Mouse (Mus musculus) mouse embryonic stem cell (cell line): ENCODE data around the gene Ncoa3.

Experiments
- in situ Hi-C, 2 experiments: fragments of 300-500 bp; cut with MboI; formaldehyde crosslinking; loops; 1 replicate in 1 of 2; 3 replicates in 1 of 2; pipeline ENCODE4 v1.14.3; 2019 to 2020; ENCODE audit warnings: low sequenced_read_pairs in 2 of 2, low pct_unique_long_range_greater_than_20kb in 1 of 2, mixed read lengths in 1 of 2; ENCODE audit not compliant: unreplicated experiment in 1 of 2

Gene Ncoa3

GRCm38 (mm10) chr2:166021642-166022041 is 29.2 kb downstream of the Ncoa3 start:
- in situ Hi-C loops = no loop called here

GRCm38 (mm10) chr2:166022327-166022726 is 29.9 kb downstream of the Ncoa3 start:
- in situ Hi-C loops = no loop called here

DNA sequence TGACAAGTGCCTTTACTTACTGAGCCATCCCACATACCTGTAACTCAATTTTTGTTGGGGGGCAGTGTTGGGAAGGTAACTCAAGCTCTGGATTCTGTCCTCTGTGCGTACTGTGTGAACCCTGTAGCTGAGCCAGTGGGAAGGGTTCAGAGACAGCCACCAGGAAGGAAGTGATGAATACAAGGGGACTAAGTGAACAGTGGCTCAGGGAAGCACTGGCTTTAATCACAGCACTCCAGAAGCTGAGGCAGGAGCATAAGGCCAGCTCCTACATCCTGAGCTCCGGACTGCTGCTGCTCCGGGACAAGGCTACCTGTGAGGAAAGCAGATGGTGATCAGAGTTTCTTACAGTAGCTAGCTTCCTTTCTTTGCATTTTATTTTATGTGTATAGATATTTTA is 31.6 kb downstream of the Ncoa3 start:
- in situ Hi-C loops = no loop called here

DNA sequence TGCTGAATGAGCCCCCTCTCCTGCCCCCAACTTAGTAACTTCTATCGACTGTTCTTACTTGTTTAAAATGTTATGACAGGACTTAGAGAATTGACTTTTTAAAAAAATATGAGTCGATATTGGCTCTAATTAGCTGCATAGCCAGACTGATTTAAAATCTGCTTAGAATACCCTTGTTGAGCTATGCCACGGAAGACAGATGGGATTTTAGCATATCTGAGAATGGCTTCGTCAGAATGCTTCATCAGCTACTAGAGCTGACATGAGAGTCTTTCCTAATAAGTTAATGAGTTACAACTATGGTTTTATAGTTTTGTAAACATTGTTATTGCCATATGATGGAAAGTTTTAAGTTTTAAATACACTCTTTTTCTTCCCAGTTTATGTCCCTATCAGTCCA is 32.2 kb downstream of the Ncoa3 start:
- in situ Hi-C loops = loop anchor here in 1 of 2 experiments (25.0 kb wide), 1 partner anchor 237 kb away; no protein-coding TSS in a partner anchor

GRCm38 (mm10) chr2:166025943-166026342 is 33.5 kb downstream of the Ncoa3 start:
- in situ Hi-C loops = loop anchor here in 1 of 2 experiments (25.0 kb wide), 1 partner anchor 239 kb away; no protein-coding TSS in a partner anchor

DNA sequence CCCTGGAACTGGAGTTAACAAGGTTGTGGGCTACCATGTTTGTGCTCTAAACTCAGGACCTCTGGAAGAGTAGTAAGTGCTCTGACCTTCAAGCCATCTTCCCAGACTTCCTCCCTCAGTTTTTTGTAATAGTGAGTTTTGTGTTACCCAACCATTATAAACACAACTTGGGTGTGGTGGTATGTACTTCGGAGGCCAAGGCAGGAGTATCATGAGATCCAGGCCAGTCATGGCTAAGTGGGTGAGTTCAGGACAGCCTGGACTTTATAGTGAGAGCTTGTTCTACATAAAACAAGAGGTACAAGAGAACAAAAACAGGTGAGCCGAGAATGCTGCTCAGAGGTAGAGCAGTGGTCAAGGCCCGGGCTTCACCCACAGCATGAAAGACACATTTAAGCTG is 35.4 kb downstream of the Ncoa3 start:
- in situ Hi-C loops = loop anchor here in 1 of 2 experiments (25.0 kb wide), 1 partner anchor 241 kb away; no protein-coding TSS in a partner anchor

DNA sequence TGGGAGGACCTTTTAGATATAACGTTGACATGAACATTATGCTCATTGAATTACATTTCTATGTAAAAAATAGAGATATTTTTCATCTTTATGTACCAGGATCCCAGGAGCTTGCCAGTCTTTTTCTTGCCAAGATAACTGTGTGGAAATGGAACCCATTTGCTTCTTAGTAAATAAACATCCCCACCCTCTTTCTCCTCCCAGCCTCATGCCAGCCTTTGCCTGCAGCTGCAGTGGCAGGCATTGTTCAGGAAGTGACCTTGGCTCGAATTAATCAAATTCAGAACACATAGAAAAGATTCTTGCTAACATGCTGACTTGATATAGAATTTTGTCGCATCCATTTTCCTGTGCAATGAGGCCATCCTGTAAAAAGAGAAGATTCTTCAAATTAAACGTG is 36.8 kb downstream of the Ncoa3 start:
- in situ Hi-C loops = loop anchor here in 1 of 2 experiments (25.0 kb wide), 1 partner anchor 242 kb away; no protein-coding TSS in a partner anchor

DNA sequence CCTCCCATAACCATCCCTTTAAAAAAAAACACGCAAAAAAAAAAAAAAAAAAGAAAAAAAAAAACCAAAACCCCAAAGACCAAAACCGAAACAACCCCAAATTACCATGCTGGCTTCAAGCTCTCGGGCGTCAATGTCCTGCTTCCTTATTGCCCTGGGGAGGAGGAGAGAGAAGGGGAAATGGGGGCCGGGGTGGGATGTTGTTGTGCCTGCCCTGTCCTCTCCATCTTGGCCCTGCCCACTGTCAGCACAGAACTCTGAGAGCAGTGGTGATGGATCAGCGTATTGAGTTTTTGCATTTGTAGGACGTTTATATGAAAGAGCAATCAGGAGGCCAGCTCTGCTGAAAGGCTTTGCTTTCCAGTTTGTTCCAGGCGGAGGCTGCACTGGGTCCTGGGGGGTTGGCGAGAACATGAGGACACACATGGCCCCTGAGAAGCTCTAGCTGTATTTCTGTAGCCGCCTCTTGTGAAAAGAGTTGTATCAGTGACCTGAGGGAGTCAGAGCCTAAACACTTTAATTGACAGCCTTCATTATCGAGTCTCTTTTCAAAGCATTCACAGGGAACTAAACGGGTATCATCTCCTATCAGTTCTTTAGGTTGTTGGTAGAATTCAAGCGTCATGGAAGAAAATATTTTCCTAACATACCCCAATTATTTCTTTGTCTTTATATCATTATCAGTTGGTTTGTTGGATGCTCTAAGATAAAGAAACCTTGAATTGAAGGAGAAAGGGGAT is 38.0 kb downstream of the Ncoa3 start:
- in situ Hi-C loops = loop anchor here in 1 of 2 experiments (25.0 kb wide), 1 partner anchor 243 kb away; no protein-coding TSS in a partner anchor

DNA sequence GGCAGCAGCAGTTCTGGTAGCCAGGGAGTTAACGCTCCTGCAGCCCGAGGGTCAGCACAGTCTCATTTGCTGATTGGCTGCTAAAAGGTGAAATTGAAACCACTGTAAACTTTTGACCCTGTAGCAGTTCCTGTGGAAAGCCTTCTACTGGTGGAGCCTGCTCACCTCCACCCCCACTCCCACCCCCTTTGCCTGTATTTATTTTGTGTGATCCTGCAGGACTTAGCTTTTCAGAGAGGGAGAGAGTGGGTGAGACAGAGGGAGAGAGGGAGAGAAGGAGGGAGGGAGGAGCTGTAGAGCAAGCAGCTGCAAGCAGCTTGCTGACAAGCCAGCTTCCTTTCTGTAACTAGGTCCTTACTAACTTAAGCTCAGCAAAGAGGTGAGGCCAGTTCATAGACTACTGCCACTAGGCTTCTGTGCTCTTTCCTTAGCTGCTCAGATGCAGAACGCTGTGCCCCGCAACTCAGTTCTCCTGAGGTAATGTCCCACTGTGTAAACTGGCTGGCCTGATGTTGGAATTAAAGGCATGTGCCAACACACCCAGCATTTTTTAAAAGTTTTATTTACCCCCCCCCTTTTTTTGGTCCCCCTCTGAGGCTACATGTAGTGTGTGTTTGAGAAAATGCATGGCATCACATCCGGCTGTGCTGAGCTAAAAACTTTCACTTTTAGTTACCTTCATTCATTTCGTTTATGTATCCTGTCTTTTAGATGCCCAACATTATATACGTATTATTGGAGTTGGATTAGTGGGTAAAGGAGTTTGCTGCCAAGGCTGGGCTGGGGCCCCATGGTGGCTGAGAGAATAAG is 38.9 kb downstream of the Ncoa3 start:
- in situ Hi-C loops = loop anchor here in 1 of 2 experiments (25.0 kb wide), 1 partner anchor 244 kb away; no protein-coding TSS in a partner anchor

- in situ Hi-C loops = loop anchor here in 1 of 2 experiments (25.0 kb wide), 1 partner anchor 245 kb away; no protein-coding TSS in a partner anchor
These were observed 40.2 kb downstream of the Ncoa3 start for GRCm38 (mm10) chr2:166032628-166033027.

DNA sequence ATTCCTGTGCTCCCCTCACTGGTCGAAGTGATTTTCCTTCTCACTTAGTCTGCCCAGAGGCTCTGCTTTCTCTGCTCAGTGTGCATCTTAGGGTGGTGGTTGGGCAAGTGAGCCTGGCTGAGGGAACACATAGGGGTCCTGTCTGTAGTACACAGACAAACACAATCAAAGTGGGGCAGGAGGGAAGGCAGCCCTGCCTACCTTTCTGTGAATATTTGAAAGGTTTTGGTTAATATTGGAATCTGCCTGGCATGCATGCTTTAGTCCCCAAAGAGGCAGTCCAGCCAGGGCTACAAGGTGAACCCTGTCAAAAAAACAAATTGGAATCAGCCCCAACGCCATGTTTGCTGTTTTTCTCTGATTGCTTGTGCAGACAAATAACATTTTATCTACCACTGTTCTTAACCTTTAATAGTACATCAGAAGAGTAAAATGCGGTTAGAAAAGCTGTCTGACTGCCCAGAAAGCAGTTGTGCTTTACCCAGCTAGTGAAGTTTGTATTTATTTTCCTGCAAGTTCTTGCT is 42.6 kb downstream of the Ncoa3 start:
- in situ Hi-C loops = loop anchor here in 1 of 2 experiments (25.0 kb wide), 1 partner anchor 248 kb away; no protein-coding TSS in a partner anchor

GRCm38 (mm10) chr2:166035725-166036124 is 43.3 kb downstream of the Ncoa3 start:
- in situ Hi-C loops = loop anchor here in 1 of 2 experiments (25.0 kb wide), 1 partner anchor 248 kb away; no protein-coding TSS in a partner anchor

DNA sequence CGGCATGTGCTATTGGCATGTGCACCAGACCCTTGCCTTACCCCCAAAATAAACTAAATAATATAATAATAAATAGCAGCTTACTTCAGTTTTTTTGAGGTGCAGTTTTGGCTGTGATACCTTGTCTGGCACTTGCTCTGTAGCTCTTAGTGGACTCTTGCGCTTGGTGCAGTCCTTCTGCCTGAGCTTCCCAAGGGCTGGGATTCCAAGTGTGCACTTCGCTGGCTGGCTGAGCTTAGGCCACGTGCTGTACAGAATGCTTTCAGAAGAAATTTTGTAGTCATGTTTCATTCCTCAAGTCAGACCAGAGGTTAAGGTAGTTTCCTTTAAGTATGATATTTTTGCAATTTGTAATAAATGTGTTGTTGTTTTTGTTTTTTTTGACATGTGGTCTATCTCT is 47.2 kb downstream of the Ncoa3 start:
- in situ Hi-C loops = loop anchor here in 1 of 2 experiments (25.0 kb wide), 1 partner anchor 252 kb away; no protein-coding TSS in a partner anchor

- in situ Hi-C loops = loop anchor here in 1 of 2 experiments (25.0 kb wide), 1 partner anchor 255 kb away; no protein-coding TSS in a partner anchor
These were observed 50.1 kb downstream of the Ncoa3 start for GRCm38 (mm10) chr2:166042542-166042941.

GRCm38 (mm10) chr2:166045006-166045405 is 52.6 kb downstream of the Ncoa3 start:
- in situ Hi-C loops = loop anchor here (5.0 to 25.0 kb wide), 2 partner anchors 123 to 258 kb away; no protein-coding TSS in a partner anchor

DNA sequence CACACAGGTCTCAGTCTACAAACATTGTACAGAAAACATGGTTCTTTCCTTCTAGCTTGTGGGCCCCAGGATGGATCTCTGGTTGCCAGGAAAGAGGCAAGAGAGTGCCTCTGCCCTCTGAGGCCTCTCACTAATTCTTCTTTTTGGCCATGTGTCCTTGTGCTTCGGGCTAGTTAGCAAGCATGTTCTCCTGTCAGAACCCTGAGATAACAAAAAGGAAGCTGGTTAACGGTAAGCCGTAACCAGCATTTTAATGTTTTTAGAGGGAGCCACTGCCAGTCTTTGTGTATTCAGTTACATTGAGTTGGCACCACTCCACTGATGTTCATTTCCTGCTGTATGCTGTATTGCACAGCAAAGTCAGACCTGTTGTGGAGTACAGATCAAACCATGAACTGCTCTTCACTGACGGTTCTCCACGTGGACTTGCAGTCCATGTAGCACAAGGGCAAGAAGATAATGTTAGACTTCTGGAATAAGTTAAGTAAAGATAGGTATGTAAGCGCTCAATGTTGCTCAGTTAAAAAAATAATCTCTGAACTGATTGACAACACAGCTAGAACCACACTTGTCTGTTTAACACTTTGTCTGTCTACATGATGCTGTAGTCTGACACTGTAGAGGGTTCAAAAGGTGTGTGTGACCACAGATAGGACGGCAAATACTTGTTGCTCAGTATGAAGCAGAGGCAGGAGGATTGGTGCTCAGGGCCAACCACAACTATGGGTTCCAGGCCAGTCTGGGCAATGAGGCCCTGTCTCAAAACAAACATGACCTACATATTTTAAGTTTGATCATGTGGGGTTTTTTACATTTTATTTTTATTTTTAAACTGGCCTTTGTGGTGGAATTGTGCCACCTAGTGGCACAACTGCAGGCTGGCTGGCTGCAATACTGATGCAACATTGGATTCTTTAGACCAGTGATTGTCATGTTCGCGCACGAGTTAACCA is 53.4 kb downstream of the Ncoa3 start:
- in situ Hi-C loops = loop anchor here (5.0 to 25.0 kb wide), 2 partner anchors 124 to 259 kb away; no protein-coding TSS in a partner anchor

GRCm38 (mm10) chr2:166047931-166048330 is 55.5 kb downstream of the Ncoa3 start:
- in situ Hi-C loops = loop anchor here (5.0 to 25.0 kb wide), 2 partner anchors 126 to 261 kb away; no protein-coding TSS in a partner anchor
